Mouse (Mus musculus) thymus, adult 2 months (tissue): ENCODE results near the gene Hist1h3b. TPM values are rescaled to one million over a fixed set of nuclear protein-coding genes. Genes with fewer than 3 reads are reported as not detected.
"Not testable (repeated sequence)": the region's sequence is repeated elsewhere in the genome, so short reads cannot be mapped to it uniquely, and the experiment has no call there.

Source experiments
- DNase-seq: peaks from one replicate; pipeline ENCODE4 v3.0.0; 2021
- H3K27ac ChIP-seq: fragments of 200-500 bp; 2 replicates; pipeline ENCODE4 v1.5.1; 2012; ENCODE audit warnings: low read length, control low read depth; ENCODE audit not compliant: control insufficient read depth, insufficient read depth
- H3K27me3 ChIP-seq: fragments of 200-500 bp; 2 replicates; pipeline ENCODE4 v1.6.1; 2012; ENCODE audit warnings: mild to moderate bottlenecking, low read length, moderate library complexity, mixed read lengths; ENCODE audit not compliant: control insufficient read depth, insufficient read depth
- H3K36me3 ChIP-seq: fragments of 200-500 bp; 2 replicates; pipeline ENCODE4 v1.6.1; 2012; ENCODE audit warnings: mild to moderate bottlenecking, low read length, moderate library complexity; ENCODE audit not compliant: control insufficient read depth, insufficient read depth
- H3K4me1 ChIP-seq: fragments of 200-500 bp; replicated peaks from 2 replicates; pipeline ENCODE4 v1.6.1; 2012; ENCODE audit warnings: low read length; ENCODE audit not compliant: control insufficient read depth, insufficient read depth
- H3K4me3 ChIP-seq: fragments of 200-500 bp; 2 replicates; pipeline ENCODE4 v1.5.1; 2012; ENCODE audit warnings: mild to moderate bottlenecking, low read length, control low read depth, moderate library complexity; ENCODE audit not compliant: control insufficient read depth, insufficient read depth
- CTCF ChIP-seq: fragments of 200-500 bp; IDR thresholded peaks from 2 replicates; pipeline ENCODE4 v1.5.1; 2012; ENCODE audit warnings: mild to moderate bottlenecking, control low read depth, low read length, moderate library complexity, borderline replicate concordance; ENCODE audit not compliant: control insufficient read depth, poor library complexity, insufficient read depth; ENCODE audit errors: extremely low read depth
- POLR2A ChIP-seq: fragments of 200-500 bp; IDR thresholded peaks from 2 replicates; pipeline ENCODE4 v1.6.1; 2012; ENCODE audit warnings: mild to moderate bottlenecking, low read length, control low read depth, moderate library complexity; ENCODE audit not compliant: control insufficient read depth, poor library complexity, insufficient read depth; ENCODE audit errors: extremely low read depth
- WGBS: fragments of 180-500 bp; shearing (Covaris S2); methylation state at CpG from one replicate; pipeline ENCODE4 v1.1.7; 2018; 5-methylcytosine and 5-hydroxymethylcytosine counted together
- polyA plus RNA-seq: library from polyadenylated mRNA; depleted of rRNA; stranded (reverse); fragments of >200 nt; gene quantifications from 2 replicates; pipeline ENCODE4 v1.2.3, GENCODE M21; 2012

The Hist1h3b gene
- polyA plus RNA-seq, 1 experiment, result 529 TPM

DNA sequence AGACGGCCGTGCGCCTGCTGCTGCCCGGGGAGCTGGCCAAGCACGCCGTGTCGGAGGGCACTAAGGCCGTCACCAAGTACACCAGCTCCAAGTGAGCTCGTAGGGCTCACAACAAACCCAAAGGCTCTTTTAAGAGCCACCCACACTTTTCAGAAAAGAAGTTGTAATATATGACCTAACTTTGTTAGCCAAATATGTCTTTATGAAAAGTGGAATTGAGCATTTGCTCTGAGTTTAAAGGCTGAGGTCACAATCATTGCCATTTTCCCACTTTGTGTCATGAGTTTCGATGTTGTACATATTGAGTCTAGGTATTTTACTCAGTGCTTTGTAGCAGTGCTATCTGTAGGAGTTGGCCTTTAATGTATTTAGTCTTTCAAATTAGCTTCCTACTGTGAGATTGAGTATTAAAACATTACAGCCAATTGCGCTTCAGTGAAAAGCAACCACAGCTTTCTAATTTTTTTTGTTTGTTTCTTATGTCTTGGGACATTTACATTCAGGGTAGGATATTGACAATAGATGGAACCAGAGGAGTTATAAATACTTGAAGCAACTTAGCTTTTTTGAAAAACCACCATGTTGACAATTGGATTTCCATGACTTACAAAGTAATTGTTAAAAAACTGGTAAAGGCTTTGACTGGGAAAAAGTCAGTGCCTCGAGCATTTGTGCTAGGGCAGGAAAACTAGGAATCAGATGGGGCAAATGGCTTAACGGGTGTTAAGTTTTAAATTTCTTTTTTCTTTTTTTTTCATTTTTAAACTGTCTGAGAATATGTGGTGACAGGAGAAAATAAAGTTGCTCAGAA is 4.8 kb upstream of the Hist1h3b start:
- WGBS, result 6% methylated on average over 11 of the region's 13 CpGs

DNA sequence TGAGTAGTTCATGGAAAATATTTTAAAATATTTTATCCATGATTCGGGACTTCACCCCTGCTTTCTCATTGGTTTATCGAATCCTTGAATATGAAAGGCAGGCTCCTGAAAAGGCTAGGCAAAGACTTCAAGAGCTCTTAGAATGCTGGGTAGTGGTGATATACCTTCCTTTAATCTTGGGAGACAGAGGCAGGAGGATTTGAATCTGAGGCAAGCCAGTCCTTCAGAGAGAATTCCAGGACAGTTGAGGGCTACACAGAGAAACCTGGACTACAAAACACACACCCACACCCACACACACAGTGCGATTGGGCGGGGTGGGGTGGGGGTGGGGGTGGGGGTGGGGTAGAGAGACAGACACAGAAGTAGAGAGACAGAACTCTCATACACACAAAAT is 4.2 kb upstream of the Hist1h3b start:
- H3K27me3 ChIP-seq, result no peaks in the 10 kb centered on the region
- no peak overlapping the region for H3K4me3 ChIP-seq
- no peak for DNase-seq
- H3K27ac ChIP-seq, result peak overlapping the region; percentile 70; the same call in 1 of the 2 replicates
- peaks cover 4% of the 10 kb centered on the region for H3K4me1 ChIP-seq
- no peaks in the 10 kb centered on the region for H3K36me3 ChIP-seq
- no peak for TF ChIP-seq POLR2A
- no peak for TF ChIP-seq CTCF
- WGBS, result 14% methylated on average over 4 of the region's 4 CpGs

More for the DNA sequence above, 4.8 kb upstream of the Hist1h3b start:
- Histone ChIP-seq H3K27me3 (no peaks in the 10 kb centered on the region), H3K36me3 (no peaks in the 10 kb centered on the region), H3K4me3 (peak overlapping the region; percentile 15), H3K4me1 (peaks cover 4% of the 10 kb centered on the region), H3K27ac (peak overlapping the region; percentile 63)
- no peak for DNase-seq
- TF ChIP-seq POLR2A, result no peak
- TF ChIP-seq CTCF, result no peak

DNA sequence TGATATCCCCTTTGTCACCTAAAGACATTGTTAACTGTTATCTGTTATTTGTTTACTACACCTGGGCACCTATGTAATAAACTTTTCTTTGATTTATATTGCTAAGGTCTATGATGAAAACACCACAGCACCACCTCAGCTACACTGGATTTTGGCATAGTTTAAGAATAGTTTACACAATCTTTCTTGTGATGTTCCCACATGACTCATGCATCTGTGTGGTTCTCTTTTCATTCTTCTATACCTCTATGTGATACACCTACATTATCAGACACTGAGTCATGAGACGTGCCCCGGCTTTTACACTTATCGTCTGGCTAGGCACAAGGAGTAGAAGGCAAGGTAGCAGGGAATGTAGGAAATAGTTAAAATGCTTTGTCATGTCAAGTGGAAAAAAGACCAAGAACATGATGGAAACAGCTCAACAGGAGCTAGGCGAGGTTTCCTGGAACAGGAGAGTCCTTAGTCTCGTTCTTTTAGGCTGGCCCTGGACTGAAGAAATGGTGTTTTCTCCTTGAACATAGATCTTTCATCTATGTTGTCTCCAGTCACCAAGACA is 2.4 kb upstream of the Hist1h3b start:
- H3K27me3 ChIP-seq, result no peaks in the 10 kb centered on the region
- WGBS, result 96% methylated on average over 5 of the region's 5 CpGs
- H3K27ac ChIP-seq, result no peak overlapping the region
- H3K4me1 ChIP-seq, result peaks cover 4% of the 10 kb centered on the region
- TF ChIP-seq CTCF, result no peak
- no peak for TF ChIP-seq POLR2A
- no peaks in the 10 kb centered on the region for H3K36me3 ChIP-seq
- no peak for DNase-seq
- no peak overlapping the region for H3K4me3 ChIP-seq

DNA sequence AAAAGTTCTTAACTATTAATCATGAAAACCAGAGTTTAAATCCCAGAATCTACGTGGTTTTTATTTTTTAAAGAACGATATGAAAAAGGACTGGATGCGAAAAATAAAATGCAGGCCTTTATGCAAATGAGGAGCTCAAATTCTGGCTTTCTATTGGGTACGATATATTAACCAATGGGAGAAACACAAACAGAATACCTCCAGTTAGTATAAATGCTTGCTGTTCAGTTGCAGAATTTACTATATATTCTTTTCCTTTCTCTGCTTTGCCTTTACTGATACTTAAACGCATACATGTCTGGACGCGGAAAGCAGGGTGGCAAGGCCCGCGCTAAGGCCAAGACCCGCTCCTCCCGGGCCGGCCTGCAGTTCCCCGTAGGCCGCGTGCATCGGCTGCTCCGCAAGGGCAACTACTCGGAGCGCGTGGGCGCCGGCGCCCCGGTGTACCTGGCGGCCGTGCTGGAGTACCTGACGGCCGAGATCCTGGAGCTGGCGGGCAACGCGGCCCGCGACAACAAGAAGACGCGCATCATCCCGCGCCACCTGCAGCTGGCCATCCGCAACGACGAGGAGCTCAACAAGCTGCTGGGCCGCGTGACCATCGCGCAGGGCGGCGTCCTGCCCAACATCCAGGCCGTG is 1.1 kb upstream of the Hist1h3b start, which contains the start of gene Hist1h2ab:
Hist1h2ab (plus strand) TSS at position 288 of the 639 bp plus-strand sequence.
- DNase-seq, result peak; percentile 63
- H3K27ac ChIP-seq, result peak within 1 kb of the TSS; percentile 86
- H3K4me1 ChIP-seq, H3K36me3 ChIP-seq, H3K27me3 ChIP-seq: not testable (repeated sequence)
- peak within 1 kb of the TSS; percentile 41 for H3K4me3 ChIP-seq
- under 1% methylated on average over 32 of the region's 47 CpGs for WGBS
- peak; percentile 60; the same call in 1 of the 2 replicates for TF ChIP-seq POLR2A
- 0 out of 2 replicates have a peak, but pooled peaks have one; percentile 10 for TF ChIP-seq CTCF

DNA sequence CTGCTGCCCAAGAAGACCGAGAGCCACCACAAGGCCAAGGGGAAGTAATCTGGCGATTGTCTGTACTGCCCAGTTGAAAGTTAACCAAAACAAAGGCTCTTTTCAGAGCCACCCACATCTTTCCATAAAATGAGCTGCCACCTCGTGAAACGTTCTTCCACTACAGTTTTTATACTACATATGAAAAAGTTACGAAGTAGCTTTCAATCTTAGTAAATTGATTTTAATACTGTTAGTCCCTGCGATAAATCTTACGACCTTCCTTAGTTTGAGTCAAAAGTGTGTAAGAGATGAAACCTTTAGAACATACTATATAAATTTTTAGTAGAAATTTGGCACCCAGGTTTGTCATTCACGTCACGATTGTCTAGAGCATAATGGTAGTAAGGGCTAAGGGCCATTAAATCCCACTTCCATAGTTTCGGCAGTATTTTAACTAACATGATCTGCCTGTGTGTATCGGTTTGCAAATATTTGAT is 550 bp upstream of the Hist1h3b start:
- TF ChIP-seq CTCF (no peak), POLR2A (no peak)
- H3K4me3 ChIP-seq, result peak overlapping the region; percentile 41
- no peaks in the 10 kb centered on the region for H3K27me3 ChIP-seq
- H3K27ac ChIP-seq, result peak overlapping the region; percentile 86
- WGBS, result under 1% methylated on average over 11 of the region's 11 CpGs
- DNase-seq, result no peak
- H3K4me1 ChIP-seq, result 0 out of 2 replicates have a peak, but pooled peaks cover 2% of the 10 kb centered on the region
- no peaks in the 10 kb centered on the region for H3K36me3 ChIP-seq

DNA sequence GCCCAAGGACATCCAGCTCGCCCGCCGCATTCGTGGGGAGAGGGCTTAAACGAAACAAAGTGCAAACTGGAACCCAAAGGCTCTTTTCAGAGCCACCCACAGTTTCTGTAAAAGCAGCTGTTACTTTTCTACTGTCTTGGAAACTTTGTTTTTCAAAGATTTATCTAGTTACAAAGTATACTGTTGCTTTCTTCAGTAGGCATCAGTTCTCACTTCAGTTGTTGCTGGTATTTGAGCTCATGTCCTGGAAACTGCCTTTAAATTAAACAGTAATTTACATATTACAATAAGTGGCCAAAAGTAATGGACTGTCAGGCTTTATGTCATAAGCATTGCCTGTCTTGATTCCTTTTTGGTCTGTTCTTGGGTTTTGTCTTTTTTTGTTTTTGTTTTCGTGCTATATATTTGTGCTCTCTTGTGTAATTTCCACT is 690 bp downstream of the Hist1h3b start:
- Histone ChIP-seq H3K4me3 (no peak overlapping the region), H3K27ac (peak overlapping the region; percentile 15; the same call in 1 of the 2 replicates), H3K4me1 (peaks cover 3% of the 10 kb centered on the region)

More for the DNA sequence above, 690 bp downstream of the Hist1h3b start:
- Histone ChIP-seq H3K27me3 (no peaks in the 10 kb centered on the region), H3K36me3 (no peaks in the 10 kb centered on the region)
- 9% methylated on average over 6 of the region's 6 CpGs for WGBS
- TF ChIP-seq POLR2A (no peak), CTCF (no peak)
- DNase-seq, result no peak
